Comparison of ENCODE assay signal across 26 mouse cellular contexts in genomic region chr17:13778865-13779264, GRCm38 (mm10). TPM values are rescaled to one million over a fixed set of nuclear protein-coding genes. Genes with fewer than 3 reads are reported as not detected.
"Had no signal": no experiment of that assay in that cellular context is flagged by ENCODE, and none has a peak within 500 bp of the region (broad histone marks: within the 10 kb centered on the region; RNA-seq: fewer than 3 reads in every experiment).

No protein-coding gene starts in this region.

- H3K4me3 ChIP-seq: layer of hippocampus, adult 2 months; limb, embryonic 12.5 days; limb, embryonic 15.5 days; megakaryocyte, embryonic 14.5 days; midbrain, embryonic 10.5 days; midbrain, embryonic 13.5 days; myocyte; neural tube, embryonic 13.5 days; stomach, embryonic 15.5 days had no signal

- H3K27ac ChIP-seq: kidney, postnatal 0 days; layer of hippocampus, adult 2 months; limb, embryonic 12.5 days; limb, embryonic 15.5 days; liver, embryonic 14.5 days; macrophage; midbrain, embryonic 10.5 days; midbrain, embryonic 13.5 days; neural tube, embryonic 13.5 days; stomach, embryonic 15.5 days had no signal

- H3K9me3 ChIP-seq: limb, embryonic 12.5 days; limb, embryonic 15.5 days; megakaryocyte, embryonic 14.5 days; midbrain, embryonic 10.5 days; midbrain, embryonic 13.5 days; neural tube, embryonic 13.5 days; stomach, embryonic 15.5 days had no signal

- H3K4me2 ChIP-seq: limb, embryonic 12.5 days; limb, embryonic 15.5 days; liver, embryonic 11.5 days; midbrain, embryonic 13.5 days; neural tube, embryonic 13.5 days; stomach, embryonic 15.5 days had no signal

- DNase-seq: kidney, adult 2 months; kidney, postnatal 25 days; layer of hippocampus, postnatal 36 days; left cerebral cortex, postnatal 4 days; liver, postnatal 0 days; retina, postnatal 1 day; right cerebral cortex, postnatal 25 days; spleen, adult 18-20 months; thymus, postnatal 36 days had no signal

- H3K36me3 ChIP-seq: limb, embryonic 12.5 days; limb, embryonic 15.5 days; midbrain, embryonic 13.5 days; neural tube, embryonic 13.5 days; stomach, embryonic 15.5 days had no signal

- ATAC-seq: intestine, postnatal 0 days; liver, postnatal 0 days; midbrain, embryonic 13.5 days; midbrain, embryonic 16.5 days had no signal

- H3K4me1 ChIP-seq: limb, embryonic 12.5 days; limb, embryonic 15.5 days; midbrain, embryonic 10.5 days; neural tube, embryonic 13.5 days; stomach, embryonic 15.5 days had no signal

- H3K27me3 ChIP-seq: limb, embryonic 12.5 days; limb, embryonic 15.5 days; megakaryocyte, embryonic 14.5 days; midbrain, embryonic 13.5 days; neural tube, embryonic 13.5 days; stomach, embryonic 15.5 days had no signal

- H3K9ac ChIP-seq: limb, embryonic 12.5 days; limb, embryonic 15.5 days; liver, embryonic 14.5 days; liver, postnatal 0 days; midbrain, embryonic 13.5 days; neural tube, embryonic 13.5 days; stomach, embryonic 15.5 days had no signal

RNA-seq across cellular contexts. Expression of gene Tcte2, which starts 17.2 kb away (rescaled TPM):
- total RNA-seq: monocyte, adult 5-6 weeks; neutrophil, adult 5-6 weeks had no signal
- polyA plus RNA-seq: macrophage had no signal
